Mouse (Mus musculus): ENCODE data around the gene Atp6v1a. TPM values are rescaled to one million over a fixed set of nuclear protein-coding genes. Genes with fewer than 3 reads are reported as not detected.

Atp6v1a gene
- polyA plus RNA-seq, 1 experiment, result 34.4 TPM

GRCm38 (mm10) chr16:44101181-44101710, 38.3 kb downstream of the Atp6v1a start:
- TF ChIP-seq CTCF (IDR thresholded peaks at IDR 0.05; ENCODE audit: insufficient read depth, low read length), result no peak
- no peak for TF ChIP-seq POLR2A (IDR thresholded peaks at IDR 0.05; ENCODE audit: borderline replicate concordance, extremely low read depth, low read depth, low read length)
- H3K4me3 ChIP-seq (replicated peaks; ENCODE audit: extremely low read depth, low read depth, low read length), result no peak overlapping the region
- no peak for DNase-seq
- 75% methylated on average over 12 of the region's 12 CpGs for WGBS
- H3K4me1 ChIP-seq (ENCODE audit: control insufficient read depth, insufficient read depth, low read length), result no peaks in the 10 kb centered on the region

- H3K4me3 ChIP-seq (replicated peaks; ENCODE audit: extremely low read depth, low read depth, low read length), result no peak overlapping the region
- DNase-seq, result no peak
- no peaks in the 10 kb centered on the region for H3K4me1 ChIP-seq (ENCODE audit: control insufficient read depth, insufficient read depth, low read length)
- 95% methylated on average over 7 of the region's 7 CpGs for WGBS
- TF ChIP-seq CTCF (IDR thresholded peaks at IDR 0.05; ENCODE audit: insufficient read depth, low read length), result no peak
Observed at GRCm38 (mm10) chr16:44099377-44099776, 40.1 kb downstream of the Atp6v1a start.

GRCm38 (mm10) chr16:44087650-44088049, 51.9 kb downstream of the Atp6v1a start:
- no peaks in the 10 kb centered on the region for H3K4me1 ChIP-seq (ENCODE audit: control insufficient read depth, insufficient read depth, low read length)
- no peak overlapping the region for H3K4me3 ChIP-seq (replicated peaks; ENCODE audit: extremely low read depth, low read depth, low read length)
- no peak for DNase-seq
- 48% methylated on average over 2 of the region's 2 CpGs for WGBS
- TF ChIP-seq POLR2A (IDR thresholded peaks at IDR 0.05; ENCODE audit: borderline replicate concordance, extremely low read depth, low read depth, low read length) (no peak), CTCF (IDR thresholded peaks at IDR 0.05; ENCODE audit: insufficient read depth, low read length) (no peak)

- WGBS, result 6% methylated on average over 45 of the region's 45 CpGs
- no peaks in the 10 kb centered on the region for H3K4me1 ChIP-seq (ENCODE audit: control insufficient read depth, insufficient read depth, low read length)
- peak within 1 kb of the TSS; percentile 72 for H3K4me3 ChIP-seq (replicated peaks; ENCODE audit: extremely low read depth, low read depth, low read length)
- DNase-seq, result peak; percentile 51
- TF ChIP-seq CTCF (IDR thresholded peaks at IDR 0.05; ENCODE audit: insufficient read depth, low read length), result peak; percentile 56
- TF ChIP-seq POLR2A (IDR thresholded peaks at IDR 0.05; ENCODE audit: borderline replicate concordance, extremely low read depth, low read depth, low read length), result no peak
Observed at GRCm38 (mm10) chr16:44063025-44063894, 76.2 kb downstream of the Atp6v1a start, which contains the start of gene Gramd1c. Gene Gramd1c, minus strand, starts transcription at chr16:44063345.

- no peak for DNase-seq
- Histone ChIP-seq H3K4me3 (replicated peaks; ENCODE audit: extremely low read depth, low read depth, low read length) (no peak overlapping the region), H3K4me1 (ENCODE audit: control insufficient read depth, insufficient read depth, low read length) (no peaks in the 10 kb centered on the region)
- 94% methylated on average over 15 of the region's 15 CpGs for WGBS
- no peak for TF ChIP-seq POLR2A (IDR thresholded peaks at IDR 0.05; ENCODE audit: borderline replicate concordance, extremely low read depth, low read depth, low read length)
- TF ChIP-seq CTCF (IDR thresholded peaks at IDR 0.05; ENCODE audit: insufficient read depth, low read length), result no peak
Observed at GRCm38 (mm10) chr16:44061341-44061740, 78.2 kb downstream of the Atp6v1a start.

GRCm38 (mm10) chr16:44060604-44061286, 78.8 kb downstream of the Atp6v1a start:
- H3K4me3 ChIP-seq (replicated peaks; ENCODE audit: extremely low read depth, low read depth, low read length), result no peak overlapping the region
- DNase-seq, result no peak
- WGBS, result 88% methylated on average over 18 of the region's 18 CpGs
- no peak for TF ChIP-seq CTCF (IDR thresholded peaks at IDR 0.05; ENCODE audit: insufficient read depth, low read length)
- no peak for TF ChIP-seq POLR2A (IDR thresholded peaks at IDR 0.05; ENCODE audit: borderline replicate concordance, extremely low read depth, low read depth, low read length)
- H3K4me1 ChIP-seq (ENCODE audit: control insufficient read depth, insufficient read depth, low read length), result no peaks in the 10 kb centered on the region

GRCm38 (mm10) chr16:44058745-44059144, 80.8 kb downstream of the Atp6v1a start:
- peak; percentile 29 for DNase-seq

GRCm38 (mm10) chr16:44055766-44056165, 83.7 kb downstream of the Atp6v1a start:
- Histone ChIP-seq H3K4me3 (replicated peaks; ENCODE audit: extremely low read depth, low read depth, low read length) (no peak overlapping the region), H3K4me1 (ENCODE audit: control insufficient read depth, insufficient read depth, low read length) (no peaks in the 10 kb centered on the region)
- no peak for DNase-seq
- 71% methylated on average over 8 of the region's 8 CpGs for WGBS
- no peak for TF ChIP-seq POLR2A (IDR thresholded peaks at IDR 0.05; ENCODE audit: borderline replicate concordance, extremely low read depth, low read depth, low read length)
- TF ChIP-seq CTCF (IDR thresholded peaks at IDR 0.05; ENCODE audit: insufficient read depth, low read length), result no peak

More at GRCm38 (mm10) chr16:44058745-44059144, 80.8 kb downstream of the Atp6v1a start:
- TF ChIP-seq CTCF (IDR thresholded peaks at IDR 0.05; ENCODE audit: insufficient read depth, low read length), result peak; percentile 72
- no peak for TF ChIP-seq POLR2A (IDR thresholded peaks at IDR 0.05; ENCODE audit: borderline replicate concordance, extremely low read depth, low read depth, low read length)
- no peak overlapping the region for H3K4me3 ChIP-seq (replicated peaks; ENCODE audit: extremely low read depth, low read depth, low read length)
- 17% methylated on average over 10 of the region's 10 CpGs for WGBS
- H3K4me1 ChIP-seq (ENCODE audit: control insufficient read depth, insufficient read depth, low read length), result no peaks in the 10 kb centered on the region

GRCm38 (mm10) chr16:44053265-44053664, 86.2 kb downstream of the Atp6v1a start:
- no peak for DNase-seq
- 71% methylated on average over 6 of the region's 6 CpGs for WGBS
- H3K4me3 ChIP-seq (replicated peaks; ENCODE audit: extremely low read depth, low read depth, low read length), result no peak overlapping the region
- no peaks in the 10 kb centered on the region for H3K4me1 ChIP-seq (ENCODE audit: control insufficient read depth, insufficient read depth, low read length)
- no peak for TF ChIP-seq POLR2A (IDR thresholded peaks at IDR 0.05; ENCODE audit: borderline replicate concordance, extremely low read depth, low read depth, low read length)
- TF ChIP-seq CTCF (IDR thresholded peaks at IDR 0.05; ENCODE audit: insufficient read depth, low read length), result no peak

All from lung, adult 2 months (tissue).